Mouse (Mus musculus) heart, embryonic 10.5 days (tissue): Measurements from ENCODE around the gene Padi1. TPM values are rescaled to one million over a fixed set of nuclear protein-coding genes. Genes with fewer than 3 reads are reported as not detected.

Experiments used
- DNase-seq: peaks from one replicate; pipeline ENCODE4 v3.0.0-alpha.2; 2017; ENCODE audit warnings: low spot score
- H3K27ac ChIP-seq: fragments of 300-500 bp; sonication (generic); 2 replicates; pipeline ENCODE4 v1.5.1; 2016; ENCODE audit warnings: mild to moderate bottlenecking
- H3K27me3 ChIP-seq: fragments of 300-500 bp; sonication (generic); 2 replicates; pipeline ENCODE4 v1.6.1; 2016; ENCODE audit warnings: mild to moderate bottlenecking; ENCODE audit not compliant: poor library complexity, insufficient read depth, severe bottlenecking
- H3K36me3 ChIP-seq: fragments of 300-500 bp; sonication (generic); 2 replicates; pipeline ENCODE4 v1.6.1; 2016; ENCODE audit warnings: mild to moderate bottlenecking, moderate library complexity
- H3K4me1 ChIP-seq: fragments of 300-500 bp; sonication (generic); 2 replicates; pipeline ENCODE4 v1.6.1; 2016; ENCODE audit warnings: mild to moderate bottlenecking
- H3K4me3 ChIP-seq: fragments of 300-500 bp; sonication (generic); 2 replicates; pipeline ENCODE4 v1.5.1; 2016; ENCODE audit warnings: mild to moderate bottlenecking, moderate library complexity
- H3K9me3 ChIP-seq: fragments of 300-500 bp; sonication (generic); 2 replicates; pipeline ENCODE4 v1.6.1; 2016; ENCODE audit warnings: mild to moderate bottlenecking, moderate library complexity
- WGBS: fragments of 180-500 bp; shearing (Covaris S2); methylation state at CpG from one replicate; pipeline ENCODE4 v1.1.7; 2016; 5-methylcytosine and 5-hydroxymethylcytosine counted together
- polyA plus RNA-seq: library from polyadenylated mRNA; unstranded; fragments of >200 nt; fragmentation: Nextera tagmentation; extraction: Ambion mirVana; gene quantifications from 2 replicates; pipeline ENCODE4 v1.2.1, GENCODE M21; 2016

Gene Padi1
- polyA plus RNA-seq, 1 experiment from 2014 or later = 0.16 TPM

DNA sequence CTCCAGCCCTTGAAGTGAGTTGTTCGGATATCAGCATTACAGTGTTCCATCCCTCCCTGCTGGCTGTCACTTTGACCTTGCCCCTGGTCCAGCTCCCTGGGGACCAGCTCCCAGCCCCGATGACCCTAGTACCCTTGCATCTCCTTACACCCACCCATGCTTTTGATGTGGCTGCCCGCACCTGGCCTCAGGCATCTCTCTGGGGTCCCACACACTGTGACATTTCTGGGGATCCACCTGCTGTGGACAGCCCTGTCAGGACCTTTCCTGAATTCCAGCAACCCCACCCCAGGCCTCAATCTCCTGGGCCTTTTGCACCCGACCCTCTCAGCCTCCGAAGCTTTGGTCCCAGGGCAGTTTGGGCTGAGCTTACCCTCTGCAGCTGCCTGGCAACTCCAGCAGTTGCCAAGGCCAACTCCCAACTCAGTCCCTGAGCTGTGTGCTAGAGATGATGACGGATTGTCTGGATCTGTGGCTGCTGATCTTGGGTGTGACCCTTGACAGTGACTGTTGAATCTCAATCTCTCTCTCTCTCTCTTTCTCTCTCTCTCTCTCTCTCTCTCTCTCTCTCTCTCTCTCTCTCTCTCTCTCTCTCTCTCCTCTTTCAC is 11.1 kb downstream of the Padi1 start:
- peaks cover 81% of the 10 kb centered on the region for H3K27me3 ChIP-seq

DNA sequence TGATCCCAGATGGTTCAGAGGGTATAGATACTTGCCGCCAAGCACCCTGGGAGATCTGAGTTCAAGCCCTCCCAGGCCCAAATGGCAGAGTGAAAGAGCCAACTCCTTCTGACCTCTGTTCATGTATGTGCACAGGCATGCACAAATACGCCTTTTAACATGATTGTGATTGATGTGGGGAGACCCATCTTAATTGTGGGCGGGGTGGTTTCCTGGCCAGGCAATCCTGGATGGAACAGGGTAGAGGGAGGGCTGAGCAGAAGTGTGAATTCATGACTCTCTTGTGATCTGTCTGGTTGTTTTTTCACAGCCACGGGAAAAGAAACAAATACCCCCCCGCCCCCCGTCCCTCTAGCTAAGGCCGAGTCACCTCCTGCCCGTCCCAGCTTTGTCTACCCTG is 12.8 kb downstream of the Padi1 start:
- no peak overlapping the region for H3K4me3 ChIP-seq
- H3K27me3 ChIP-seq = peaks cover 85% of the 10 kb centered on the region
- no peak for DNase-seq
- no peak overlapping the region for H3K27ac ChIP-seq
- H3K4me1 ChIP-seq = peaks cover 26% of the 10 kb centered on the region
- H3K36me3 ChIP-seq = no peaks in the 10 kb centered on the region
- 55% methylated on average over 8 of the region's 8 CpGs for WGBS
- no peaks in the 10 kb centered on the region for H3K9me3 ChIP-seq

More for the DNA sequence above, 11.1 kb downstream of the Padi1 start:
- Histone ChIP-seq H3K4me1 (peaks cover 30% of the 10 kb centered on the region), H3K4me3 (no peak overlapping the region), H3K27ac (no peak overlapping the region), H3K36me3 (no peaks in the 10 kb centered on the region), H3K9me3 (no peaks in the 10 kb centered on the region)
- no peak for DNase-seq
- 69% methylated on average over 6 of the region's 6 CpGs for WGBS

DNA sequence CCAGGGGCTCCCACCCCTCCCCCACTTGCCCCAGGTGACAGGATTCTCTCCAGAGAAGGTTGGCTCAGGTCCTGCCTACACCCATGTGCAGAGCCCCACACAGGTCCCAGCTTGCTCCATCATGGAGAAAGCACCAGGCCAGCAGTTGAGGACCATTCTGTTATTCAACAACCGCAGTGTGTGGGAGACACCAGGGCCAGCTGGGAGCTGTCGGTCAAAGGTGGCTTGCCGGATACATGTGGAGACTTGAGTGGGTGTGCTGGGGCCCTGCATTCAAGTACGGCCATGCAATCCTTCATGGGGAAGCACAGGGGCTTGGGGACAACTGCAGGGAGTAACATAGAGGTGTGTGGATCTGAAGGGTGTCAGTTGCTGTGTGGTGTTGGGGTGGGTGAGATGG is 13.8 kb downstream of the Padi1 start:
- Histone ChIP-seq H3K4me3 (no peak overlapping the region), H3K27me3 (peaks cover 93% of the 10 kb centered on the region), H3K9me3 (no peaks in the 10 kb centered on the region), H3K4me1 (peaks cover 22% of the 10 kb centered on the region), H3K36me3 (no peaks in the 10 kb centered on the region), H3K27ac (no peak overlapping the region)
- DNase-seq = no peak
- 82% methylated on average over 4 of the region's 4 CpGs for WGBS

DNA sequence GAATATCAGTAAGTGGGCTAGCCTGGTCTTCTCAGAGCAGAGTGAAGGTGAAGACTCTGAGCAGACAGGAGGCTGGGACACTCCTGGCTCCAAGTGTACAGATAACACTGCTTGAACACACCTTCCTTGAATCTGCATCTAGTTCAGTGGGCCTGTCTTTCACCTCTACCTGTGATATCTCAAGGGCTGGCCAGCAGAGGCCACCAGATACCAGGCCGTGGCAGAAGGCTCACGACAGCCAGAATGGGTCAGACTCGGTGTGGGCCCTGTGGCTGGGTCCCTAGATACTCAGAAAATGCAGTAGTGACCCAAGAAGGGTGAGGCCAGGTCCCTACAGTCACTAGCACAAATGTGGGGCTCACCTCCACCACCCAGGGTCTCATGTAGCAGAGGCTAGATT is 18.3 kb downstream of the Padi1 start:
- H3K27ac ChIP-seq = no peak overlapping the region
- no peak for DNase-seq
- H3K36me3 ChIP-seq = peaks cover 2% of the 10 kb centered on the region; the same call in 1 of the 2 replicates
- H3K4me1 ChIP-seq = no peaks in the 10 kb centered on the region; the same call in 1 of the 2 replicates
- no peak overlapping the region for H3K4me3 ChIP-seq
- H3K27me3 ChIP-seq = peaks cover 59% of the 10 kb centered on the region
- 46% methylated on average over 3 of the region's 3 CpGs for WGBS
- H3K9me3 ChIP-seq = peaks cover 24% of the 10 kb centered on the region

DNA sequence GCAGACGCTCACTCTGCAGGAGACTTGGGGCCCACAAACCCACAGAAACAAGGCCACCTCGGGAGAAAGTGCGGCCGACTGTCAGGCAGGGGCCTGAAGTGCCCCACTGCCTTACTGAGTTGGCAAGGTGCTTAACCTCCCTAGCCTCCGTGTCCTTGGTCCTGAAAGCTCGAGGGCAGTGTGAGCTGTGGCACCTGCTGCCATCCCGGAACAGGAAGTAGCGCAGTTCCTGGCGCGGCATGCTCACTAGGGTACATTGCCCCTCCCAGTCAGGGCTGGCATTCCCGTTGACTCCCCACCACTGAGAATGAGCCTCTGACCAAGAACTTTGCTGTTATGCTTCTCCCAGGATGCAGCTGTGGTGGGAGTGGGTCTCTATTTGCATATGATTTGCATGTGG is 19.6 kb downstream of the Padi1 start:
- Histone ChIP-seq H3K27me3 (peaks cover 46% of the 10 kb centered on the region), H3K9me3 (peaks cover 28% of the 10 kb centered on the region), H3K4me3 (no peak overlapping the region), H3K27ac (no peak overlapping the region), H3K4me1 (no peaks in the 10 kb centered on the region; the same call in 1 of the 2 replicates), H3K36me3 (peaks cover 2% of the 10 kb centered on the region; the same call in 1 of the 2 replicates)
- WGBS = 59% methylated on average over 11 of the region's 11 CpGs
- no peak for DNase-seq

DNA sequence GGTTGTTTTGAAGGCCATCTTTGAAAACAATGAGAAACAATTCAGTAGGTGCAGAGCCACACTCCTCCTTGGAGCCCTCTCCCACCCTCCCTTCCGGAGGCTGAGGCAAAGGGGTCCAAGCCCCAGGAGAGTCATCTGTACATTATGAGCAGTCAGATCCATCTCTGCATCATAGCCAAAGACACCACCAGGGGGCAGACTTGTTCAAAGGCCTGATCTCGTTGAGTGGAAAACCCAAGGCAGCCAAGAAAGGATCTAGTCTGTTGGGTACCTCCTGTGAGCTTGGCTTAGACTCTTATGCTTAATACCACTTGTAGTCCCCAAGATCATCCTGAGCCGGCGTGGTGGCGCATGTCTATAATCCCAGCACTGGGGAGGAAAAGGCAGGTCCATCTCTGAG is 23.6 kb downstream of the Padi1 start:
- Histone ChIP-seq H3K36me3 (peaks cover 2% of the 10 kb centered on the region; the same call in 1 of the 2 replicates), H3K4me1 (peaks cover 2% of the 10 kb centered on the region), H3K9me3 (peaks cover 28% of the 10 kb centered on the region), H3K27ac (no peak overlapping the region), H3K4me3 (no peak overlapping the region), H3K27me3 (peaks cover 13% of the 10 kb centered on the region; the same call in 1 of the 2 replicates)
- no peak for DNase-seq
- WGBS = 71% methylated on average over 5 of the region's 5 CpGs

DNA sequence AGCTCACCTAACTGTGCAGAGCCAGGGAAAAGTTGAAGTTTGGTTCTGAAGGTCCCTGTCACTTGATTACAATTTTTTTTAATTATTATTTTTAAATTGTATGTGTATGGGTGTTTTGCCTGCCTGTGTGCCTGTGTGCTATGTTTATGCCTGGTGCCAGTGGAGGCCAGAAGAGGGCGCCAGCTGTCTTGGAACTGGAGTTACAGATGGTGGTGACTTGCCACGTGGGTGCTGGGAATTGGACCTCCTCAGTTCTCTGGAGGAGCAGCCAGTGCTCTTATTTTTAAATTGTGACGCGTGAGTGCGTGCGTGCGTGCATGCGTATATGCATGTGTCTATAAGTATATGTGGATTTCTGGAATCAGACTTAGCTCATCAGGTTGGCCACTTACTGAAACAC is 28.2 kb downstream of the Padi1 start:
- no peak overlapping the region for H3K4me3 ChIP-seq
- H3K9me3 ChIP-seq = peaks cover 6% of the 10 kb centered on the region; the same call in 1 of the 2 replicates
- no peak for DNase-seq
- peaks cover 3% of the 10 kb centered on the region; the same call in 1 of the 2 replicates for H3K27me3 ChIP-seq
- peaks cover 43% of the 10 kb centered on the region for H3K4me1 ChIP-seq
- 88% methylated on average over 8 of the region's 8 CpGs for WGBS
- H3K36me3 ChIP-seq = no peaks in the 10 kb centered on the region
- no peak overlapping the region for H3K27ac ChIP-seq

DNA sequence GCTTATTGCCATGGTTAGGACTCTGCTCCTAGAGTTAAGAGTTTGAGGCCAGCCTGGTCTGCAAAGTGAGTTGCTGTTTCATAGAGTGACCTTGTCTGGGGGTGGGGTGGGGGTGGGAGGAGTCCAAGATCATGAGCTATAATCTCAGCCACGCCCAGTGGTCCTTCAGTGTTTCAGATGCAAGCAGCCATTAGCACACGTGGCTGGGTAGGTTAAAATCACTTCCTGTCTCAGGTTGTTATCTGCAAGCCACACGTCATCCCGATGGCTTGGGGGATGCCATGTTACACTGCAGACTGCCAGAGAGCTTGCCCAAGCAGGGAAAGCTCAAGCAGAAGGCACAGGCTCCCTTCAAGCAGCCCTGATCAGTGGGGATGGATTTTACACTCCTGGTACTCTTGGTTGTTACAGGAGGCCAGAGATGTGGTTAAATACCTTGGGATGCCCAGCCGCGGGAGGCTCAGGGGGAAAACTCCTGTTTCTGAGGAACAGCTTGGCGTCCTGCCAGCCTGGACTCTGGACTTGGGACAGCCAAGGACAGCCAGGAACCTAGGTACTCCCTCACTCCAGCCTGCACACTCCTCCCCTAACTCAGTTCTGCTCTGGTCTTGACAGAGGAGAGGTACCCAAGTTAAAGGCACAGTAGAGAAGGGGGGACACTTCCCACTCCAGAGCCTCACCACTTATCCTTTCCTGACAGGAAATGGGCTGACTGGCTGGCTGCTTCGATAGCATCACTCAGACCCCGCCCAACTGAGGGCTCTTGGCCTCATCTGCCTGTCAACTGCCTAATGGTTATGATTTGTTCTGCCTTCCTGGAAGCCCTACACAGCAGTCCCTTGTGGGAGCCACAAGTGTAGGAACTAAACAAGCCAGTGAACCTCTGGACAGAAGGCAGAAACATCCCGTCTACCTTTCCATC is 29.3 kb downstream of the Padi1 start:
- 36% methylated on average over 10 of the region's 10 CpGs for WGBS
- Histone ChIP-seq H3K36me3 (no peaks in the 10 kb centered on the region), H3K27ac (peak overlapping the region; percentile 59), H3K9me3 (no peaks in the 10 kb centered on the region), H3K27me3 (peaks cover 3% of the 10 kb centered on the region; the same call in 1 of the 2 replicates), H3K4me3 (no peak overlapping the region), H3K4me1 (peaks cover 54% of the 10 kb centered on the region)
- DNase-seq = no peak

DNA sequence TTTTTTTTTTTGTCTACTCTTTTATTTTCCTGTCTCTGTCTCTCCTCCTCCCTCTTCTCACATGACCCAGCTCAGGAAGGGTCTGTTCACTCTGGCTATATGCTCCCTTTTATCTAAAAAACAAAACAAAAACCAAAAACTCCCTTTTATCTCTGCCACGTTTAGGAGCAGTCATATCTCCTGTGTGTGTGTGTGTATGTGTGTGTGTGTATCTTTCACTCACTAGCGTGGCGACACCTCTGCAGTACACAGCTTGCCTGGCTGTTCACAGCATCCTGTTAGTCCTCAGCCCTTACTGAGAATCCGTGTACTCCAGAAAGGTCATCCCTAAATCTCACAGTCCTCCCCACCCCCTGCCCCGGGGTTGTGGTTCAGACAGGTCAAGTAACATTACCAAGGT is 30.1 kb downstream of the Padi1 start:
- Histone ChIP-seq H3K36me3 (no peaks in the 10 kb centered on the region), H3K9me3 (no peaks in the 10 kb centered on the region), H3K27me3 (peaks cover 3% of the 10 kb centered on the region; the same call in 1 of the 2 replicates), H3K27ac (peak overlapping the region; percentile 59; the same call in 1 of the 2 replicates), H3K4me1 (peaks cover 61% of the 10 kb centered on the region), H3K4me3 (no peak overlapping the region)
- WGBS = 53% methylated on average over 5 of the region's 5 CpGs
- DNase-seq = no peak

DNA sequence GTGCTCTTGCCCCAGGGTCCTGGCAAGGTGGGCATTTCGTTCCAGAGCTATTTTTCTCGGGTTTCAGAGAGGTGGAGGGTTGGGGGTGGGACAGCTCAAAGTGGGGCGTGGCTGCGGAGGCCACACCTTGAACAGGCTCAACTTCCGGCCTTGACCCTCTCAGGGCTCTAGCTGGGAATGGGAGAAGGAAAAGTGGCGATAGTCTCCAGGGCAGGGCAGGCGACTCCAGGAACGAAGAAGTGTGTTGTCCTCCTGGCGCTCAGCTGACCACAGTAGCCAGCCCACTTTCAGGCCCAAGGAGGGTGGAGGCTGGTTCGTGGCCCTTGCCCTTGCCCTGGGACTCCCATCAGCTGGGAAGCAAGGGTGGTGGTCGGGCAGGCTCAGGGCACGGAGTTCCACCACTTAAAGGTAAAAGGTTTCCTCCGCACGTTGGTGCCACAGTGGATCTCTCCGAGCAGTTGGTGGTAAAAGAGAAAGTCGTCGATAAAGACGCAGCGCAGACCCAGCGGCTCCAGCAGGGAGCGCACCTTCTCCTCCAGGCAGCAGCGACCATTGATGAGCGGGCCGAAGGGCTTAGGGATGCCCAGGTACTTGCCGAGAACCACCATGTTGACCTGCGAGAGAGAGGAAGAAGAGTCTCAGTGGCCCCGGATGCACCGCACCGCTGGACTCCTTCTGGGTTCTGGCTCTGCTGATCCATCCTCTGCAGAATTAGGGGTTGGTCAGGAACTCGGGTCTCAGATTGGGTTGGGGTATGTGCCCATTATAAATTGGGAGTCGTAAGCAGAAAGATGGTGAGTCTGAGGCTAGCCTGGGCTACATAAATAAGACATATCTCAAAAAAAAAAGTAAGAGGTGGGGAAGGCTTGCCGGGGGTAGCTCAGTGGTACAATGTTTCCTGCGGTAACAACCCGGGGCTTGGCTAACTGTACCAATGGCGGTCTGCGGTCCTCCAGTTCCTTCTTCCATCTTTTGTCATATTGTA is 31.0 kb downstream of the Padi1 start:
- Histone ChIP-seq H3K4me3 (peak overlapping the region; percentile 63), H3K27ac (peak overlapping the region; percentile 88), H3K27me3 (peaks cover 3% of the 10 kb centered on the region; the same call in 1 of the 2 replicates), H3K4me1 (peaks cover 67% of the 10 kb centered on the region), H3K36me3 (no peaks in the 10 kb centered on the region), H3K9me3 (no peaks in the 10 kb centered on the region)
- peak; percentile 87 for DNase-seq
- WGBS = 26% methylated on average over 36 of the region's 36 CpGs

DNA sequence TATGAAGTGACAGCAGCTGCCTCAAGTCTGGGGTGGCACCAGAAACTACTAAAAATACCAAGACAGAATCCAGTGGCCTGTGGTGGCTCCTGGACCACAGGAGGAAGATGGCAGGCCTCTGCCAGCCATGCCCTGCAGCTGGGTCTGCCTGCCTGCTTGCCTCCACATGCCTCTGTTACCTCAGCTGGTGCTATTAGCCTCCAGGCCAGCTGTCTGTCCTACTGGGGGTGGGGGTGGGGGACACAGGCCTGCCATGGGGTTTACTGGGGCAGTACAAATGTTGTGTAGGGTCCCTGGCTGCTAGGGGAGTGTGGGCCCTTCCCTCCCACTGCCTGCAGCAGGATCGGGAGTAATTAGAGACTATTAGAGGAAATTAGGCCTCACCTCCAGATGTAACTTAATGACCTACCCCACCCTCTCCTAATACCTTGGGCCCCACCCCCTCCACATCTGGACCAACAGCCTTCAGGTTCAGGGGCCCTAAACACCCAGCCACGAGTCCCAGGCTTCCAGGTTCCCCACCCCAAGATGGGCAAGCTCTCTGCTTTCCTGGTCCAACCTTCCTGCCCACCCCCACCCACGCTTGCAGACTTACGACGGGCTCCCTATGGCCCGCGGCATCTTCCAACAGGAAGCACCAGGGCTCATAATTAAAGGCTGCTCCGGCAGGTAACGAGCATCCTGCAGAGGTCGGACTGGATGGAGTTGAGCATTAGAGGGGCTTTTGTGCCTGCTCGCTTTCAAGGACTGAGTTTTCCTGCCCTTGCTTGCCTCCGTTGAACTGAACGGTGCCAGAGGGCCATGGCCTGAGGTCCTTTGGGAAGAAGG is 32.0 kb downstream of the Padi1 start:
- DNase-seq = no peak
- peak overlapping the region; percentile 63 for H3K4me3 ChIP-seq
- peaks cover 3% of the 10 kb centered on the region; the same call in 1 of the 2 replicates for H3K27me3 ChIP-seq
- peak overlapping the region; percentile 88 for H3K27ac ChIP-seq
- H3K9me3 ChIP-seq = no peaks in the 10 kb centered on the region
- peaks cover 76% of the 10 kb centered on the region for H3K4me1 ChIP-seq
- WGBS = 21% methylated on average over 13 of the region's 13 CpGs
- no peaks in the 10 kb centered on the region for H3K36me3 ChIP-seq
